In genomic region chr2:151976067-151976466, GRCm38 (mm10) we compare ENCODE assay signal across 17 mouse cellular contexts. TPM values are rescaled to one million over a fixed set of nuclear protein-coding genes. Genes with fewer than 3 reads are reported as not detected.
A peak's percentile ranks its signal among the peaks of the same experiment; 100 is the strongest.
DNase-seq lines count a peak whose midpoint lies in the region; ATAC-seq and TF ChIP-seq lines count a peak whose summit lies in the region.
"Had no signal": no experiment of that assay in that cellular context is flagged by ENCODE, and none has a peak within 500 bp of the region (broad histone marks: within the 10 kb centered on the region; RNA-seq: fewer than 3 reads in every experiment).

No protein-coding gene starts in this region.

- no peak overlapping the region for H3K4me3 ChIP-seq in liver, adult 2 months (ENCODE audit: insufficient read depth, low read depth, low read length)
- no peak overlapping the region for H3K4me3 ChIP-seq in intestine, postnatal 0 days (ENCODE audit: low read depth, low read length)
- no peak overlapping the region for H3K4me3 ChIP-seq in kidney, postnatal 0 days (replicated peaks; ENCODE audit: low read depth, low read length)
- H3K4me3 ChIP-seq in liver, embryonic 16.5 days (ENCODE audit: low read depth, low read length), result no peak overlapping the region
- no peak overlapping the region for H3K4me3 ChIP-seq in heart, embryonic 11.5 days (ENCODE audit: low read depth, low read length)
- H3K4me3 ChIP-seq: limb, embryonic 13.5 days; myocyte had no signal

- WGBS in liver, adult 2 months, result 22% methylated on average over 3 of the region's 3 CpGs
- 46% methylated on average over 3 of the region's 3 CpGs for WGBS in intestine, postnatal 0 days
- 48% methylated on average over 3 of the region's 3 CpGs for WGBS in kidney, postnatal 0 days
- WGBS in liver, embryonic 16.5 days (ENCODE audit: insufficient replicate concordance), result 75% methylated on average over 3 of the region's 3 CpGs
- 78% methylated on average over 3 of the region's 3 CpGs for WGBS in heart, embryonic 11.5 days (ENCODE audit: insufficient replicate concordance)

- TF ChIP-seq CTCF in liver, adult 2 months (IDR thresholded peaks at IDR 0.05; ENCODE audit: low read depth, low read length), result no peak
- TF ChIP-seq CTCF in intestine, postnatal 0 days (IDR thresholded peaks at IDR 0.05; ENCODE audit: low read depth), result no peak
- no peak for TF ChIP-seq CTCF in kidney, postnatal 0 days (IDR thresholded peaks at IDR 0.05; ENCODE audit: low read depth)

- H3K9ac ChIP-seq in liver, adult 2 months (ENCODE audit: low read depth, low read length), result no peak overlapping the region
- no peak overlapping the region for H3K9ac ChIP-seq in intestine, postnatal 0 days (ENCODE audit: low read depth, low read length)
- H3K9ac ChIP-seq in kidney, postnatal 0 days (ENCODE audit: low read depth, low read length), result no peak overlapping the region
- no peak overlapping the region for H3K9ac ChIP-seq in liver, embryonic 16.5 days (ENCODE audit: low read depth, low read length)
- H3K9ac ChIP-seq in heart, embryonic 11.5 days (ENCODE audit: low read depth, low read length), result no peak overlapping the region
- H3K9ac ChIP-seq: forebrain, postnatal 0 days; limb, embryonic 13.5 days had no signal

- H3K27ac ChIP-seq in liver, adult 2 months (replicated peaks; ENCODE audit: insufficient read depth, low read depth, low read length), result no peak overlapping the region
- no peak overlapping the region for H3K27ac ChIP-seq in intestine, postnatal 0 days (ENCODE audit: low read depth, low read length)
- H3K27ac ChIP-seq in kidney, postnatal 0 days, result peak overlapping the region; percentile 14
- peak overlapping the region; percentile 38; the same call in 1 of the 2 replicates for H3K27ac ChIP-seq in liver, embryonic 16.5 days (ENCODE audit: low read length)
- H3K27ac ChIP-seq in heart, embryonic 11.5 days (ENCODE audit: low read depth, low read length), result no peak overlapping the region
- H3K27ac ChIP-seq: limb, embryonic 13.5 days had no signal

- no peaks in the 10 kb centered on the region for H3K36me3 ChIP-seq in liver, adult 2 months (ENCODE audit: control insufficient read depth, insufficient read depth, low read length)
- H3K36me3 ChIP-seq in intestine, postnatal 0 days (ENCODE audit: control insufficient read depth, insufficient read depth), result no peaks in the 10 kb centered on the region
- no peaks in the 10 kb centered on the region for H3K36me3 ChIP-seq in kidney, postnatal 0 days (ENCODE audit: insufficient read depth, low read length)
- H3K36me3 ChIP-seq in liver, embryonic 16.5 days (ENCODE audit: control insufficient read depth, insufficient read depth), result no peaks in the 10 kb centered on the region
- no peaks in the 10 kb centered on the region for H3K36me3 ChIP-seq in heart, embryonic 11.5 days (ENCODE audit: control insufficient read depth, insufficient read depth, low read length)
- H3K36me3 ChIP-seq: limb, embryonic 13.5 days had no signal

- peak; percentile 93 for DNase-seq in liver, adult 2 months (ENCODE audit: extremely low read depth, low read depth, low spot score)
- DNase-seq in liver, result no peak
- DNase-seq in kidney, postnatal 0 days (ENCODE audit: low spot score), result no peak
- no peak for DNase-seq in adrenal gland, postnatal 10 days
- DNase-seq in right cerebral cortex, postnatal 25 days, result no peak
- DNase-seq: adrenal gland, adult 8-10 months; cerebellum, adult 9-10 months; embryo, embryonic 11 days; forebrain, postnatal 0 days; gastrocnemius, postnatal 14 days; heart, postnatal 36 days; thymus, postnatal 36 days had no signal

- no peak for TF ChIP-seq POLR2A in liver, adult 2 months (IDR thresholded peaks at IDR 0.05; ENCODE audit: extremely low read depth, insufficient read depth, low read length)

- peak overlapping the region; percentile 24 for H3K4me2 ChIP-seq in intestine, postnatal 0 days (replicated peaks; ENCODE audit: low read depth)
- H3K4me2 ChIP-seq in kidney, postnatal 0 days (ENCODE audit: low read length), result no peak overlapping the region
- 0 out of 2 replicates have a peak overlapping the region, but pooled peaks have one; percentile 11 for H3K4me2 ChIP-seq in liver, embryonic 16.5 days (ENCODE audit: low read depth, low read length)
- no peak overlapping the region for H3K4me2 ChIP-seq in heart, embryonic 11.5 days
- H3K4me2 ChIP-seq: limb, embryonic 13.5 days had no signal

- peak; percentile 24 for ATAC-seq in intestine, postnatal 0 days
- ATAC-seq in kidney, postnatal 0 days (replicated peaks; ENCODE audit: low FRiP score, low read depth), result peak; percentile 9
- peak; percentile 35; the same call in 1 of the 2 replicates for ATAC-seq in liver, embryonic 16.5 days (ENCODE audit: low read depth)
- no peak for ATAC-seq in heart, embryonic 11.5 days (replicated peaks; ENCODE audit: insufficient number of reproducible peaks, low FRiP score, low TSS enrichment)
- ATAC-seq: forebrain, postnatal 0 days had no signal

- no peaks in the 10 kb centered on the region for H3K9me3 ChIP-seq in intestine, postnatal 0 days (ENCODE audit: control insufficient read depth)
- no peaks in the 10 kb centered on the region for H3K9me3 ChIP-seq in kidney, postnatal 0 days (replicated peaks; ENCODE audit: low read length)
- no peaks in the 10 kb centered on the region for H3K9me3 ChIP-seq in liver, embryonic 16.5 days (replicated peaks; ENCODE audit: control insufficient read depth, low read length)
- H3K9me3 ChIP-seq in heart, embryonic 11.5 days (replicated peaks; ENCODE audit: control insufficient read depth, low read length), result no peaks in the 10 kb centered on the region
- H3K9me3 ChIP-seq: limb, embryonic 13.5 days had no signal

- H3K79me2 ChIP-seq in liver, adult 2 months (ENCODE audit: control insufficient read depth, insufficient read depth, low read length), result peaks cover 3% of the 10 kb centered on the region; the same call in 1 of the 2 replicates

- H3K4me1 ChIP-seq in liver, adult 2 months (ENCODE audit: control insufficient read depth, insufficient read depth, low read length), result peaks cover 31% of the 10 kb centered on the region
- peaks cover 18% of the 10 kb centered on the region for H3K4me1 ChIP-seq in intestine, postnatal 0 days (replicated peaks; ENCODE audit: control insufficient read depth, insufficient read depth, low read length)
- H3K4me1 ChIP-seq in kidney, postnatal 0 days (replicated peaks; ENCODE audit: insufficient read depth, low read length), result peaks cover 46% of the 10 kb centered on the region
- H3K4me1 ChIP-seq in liver, embryonic 16.5 days (ENCODE audit: control insufficient read depth, low read depth, low read length), result peaks cover 66% of the 10 kb centered on the region
- H3K4me1 ChIP-seq in heart, embryonic 11.5 days (ENCODE audit: control insufficient read depth, insufficient read depth, low read length), result peaks cover 25% of the 10 kb centered on the region

- H3K27me3 ChIP-seq in liver, adult 2 months (ENCODE audit: control insufficient read depth, insufficient read depth, low read length), result no peaks in the 10 kb centered on the region
- no peaks in the 10 kb centered on the region for H3K27me3 ChIP-seq in intestine, postnatal 0 days (replicated peaks; ENCODE audit: control insufficient read depth, insufficient read depth, low read length)
- H3K27me3 ChIP-seq in kidney, postnatal 0 days (ENCODE audit: insufficient read depth, low read length), result no peaks in the 10 kb centered on the region
- H3K27me3 ChIP-seq in liver, embryonic 16.5 days (ENCODE audit: control insufficient read depth, insufficient read depth, low read depth, low read length), result peaks cover 18% of the 10 kb centered on the region
- H3K27me3 ChIP-seq in heart, embryonic 11.5 days (ENCODE audit: control insufficient read depth, insufficient read depth, low read length), result peaks cover 31% of the 10 kb centered on the region

RNA-seq across cellular contexts. Expression of gene Fam110a, which starts 4.0 kb away (rescaled TPM):
- 0.83 and 1.3 TPM in 2 replicates for total RNA-seq in liver, adult 2 months (2014; rRNA removed)
- 3.3 and 5.5 TPM in 2 replicates for polyA plus RNA-seq in liver, adult 2 months (2012; rRNA removed)
- 14.5 and 14.9 TPM in 2 replicates for polyA plus RNA-seq in intestine, postnatal 0 days (2015; fragmentation: Nextera tagmentation; extraction: Ambion mirVana)
- 29.0 and 31.1 TPM in 2 replicates for polyA plus RNA-seq in kidney, postnatal 0 days (2015; fragmentation: Nextera tagmentation; extraction: Ambion mirVana)
- polyA plus RNA-seq in liver, embryonic 16.5 days (2015; fragmentation: Nextera tagmentation; extraction: Ambion mirVana), result 9.2 and 9.6 TPM in 2 replicates
- total RNA-seq in adrenal gland, postnatal 10 days (2021), result 1 to 10 TPM; 7.0 to 9.7 TPM
- polyA plus RNA-seq in heart, embryonic 11.5 days (2014; fragmentation: Nextera tagmentation; extraction: Ambion mirVana), result 9.7 and 10.5 TPM in 2 replicates

RNA-seq across cellular contexts. Expression of gene Slc52a3, which starts 20.2 kb away (rescaled TPM):
- total RNA-seq in liver, adult 2 months (2014; rRNA removed), result 0.18 and 0.20 TPM in 2 replicates
- polyA plus RNA-seq in liver, adult 2 months (2012; rRNA removed), result 0.48 and 0.62 TPM in 2 replicates
- polyA plus RNA-seq in intestine, postnatal 0 days (2015; fragmentation: Nextera tagmentation; extraction: Ambion mirVana), result 15.7 and 15.8 TPM in 2 replicates
- 24.5 and 27.1 TPM in 2 replicates for polyA plus RNA-seq in kidney, postnatal 0 days (2015; fragmentation: Nextera tagmentation; extraction: Ambion mirVana)
- polyA plus RNA-seq in liver, embryonic 16.5 days (2015; fragmentation: Nextera tagmentation; extraction: Ambion mirVana), result 1.1 and 1.4 TPM in 2 replicates
- 1 to 10 TPM; 1.6 to 2.2 TPM for total RNA-seq in adrenal gland, postnatal 10 days (2021)
- 0.80 and 0.86 TPM in 2 replicates for polyA plus RNA-seq in heart, embryonic 11.5 days (2014; fragmentation: Nextera tagmentation; extraction: Ambion mirVana)

Comparison
In these comparisons a context has a peak if more than half of its experiments do, and no peak if none do; other contexts are left out.
1. H3K27ac ChIP-seq: peak in kidney, postnatal 0 days (single experiment) and liver, embryonic 16.5 days (single experiment); none in liver, adult 2 months (single experiment), intestine, postnatal 0 days (single experiment) and heart, embryonic 11.5 days (single experiment).
2. H3K4me2 ChIP-seq: peak in intestine, postnatal 0 days (single experiment) and liver, embryonic 16.5 days (single experiment); none in kidney, postnatal 0 days (single experiment) and heart, embryonic 11.5 days (single experiment).